Mouse (Mus musculus): ENCODE measurements at regions not wholly inside any gene's neighbourhood (a gene's known extent, or its start where the extent isn't known, plus 50 kb on each side); places are given as distances from the start of the nearest gene placed in this dataset.

DNA sequence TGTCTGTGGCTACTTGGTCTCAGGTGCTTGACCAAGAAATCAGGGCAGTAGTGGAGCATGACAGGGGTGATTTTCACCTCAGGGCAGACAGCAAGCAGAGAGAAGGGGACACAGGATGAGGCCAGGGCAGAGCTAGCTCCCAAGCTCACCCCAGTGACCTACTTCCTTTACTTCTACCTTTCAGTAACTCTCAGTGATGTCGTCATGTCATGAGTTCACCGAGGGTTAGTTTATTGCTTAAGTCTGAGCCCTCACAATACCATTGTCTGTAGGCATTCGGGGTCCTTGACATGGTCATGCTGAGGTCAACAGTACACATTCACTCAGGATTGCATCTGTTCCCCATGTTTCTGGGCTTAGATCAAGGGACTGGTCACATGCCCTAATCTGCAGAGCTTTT lies 108.5 kb downstream of the Cxcl12 start:
- no peak for DNase-seq (ENCODE audit: extremely low spot score, low read depth, low spot score)

DNA sequence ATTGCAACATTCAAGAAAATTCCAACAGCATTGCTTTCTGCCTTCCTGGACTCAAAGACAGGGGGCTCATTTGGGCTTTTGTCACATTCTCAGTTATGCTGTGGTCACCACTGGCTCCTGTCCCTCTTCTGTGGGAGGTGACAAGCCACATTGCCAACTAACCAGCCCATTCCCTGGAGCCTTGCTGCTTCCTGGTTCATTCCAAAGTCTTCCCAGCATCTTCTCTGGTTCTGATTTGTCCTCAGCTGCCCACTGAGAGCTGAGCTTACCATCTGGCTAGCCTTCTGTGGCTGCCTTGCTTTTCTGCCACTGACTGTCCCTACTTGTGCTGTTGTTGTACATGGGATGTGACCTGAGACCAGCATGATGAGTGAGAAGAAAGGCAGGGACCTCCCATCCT lies 111.0 kb downstream of the Cxcl12 start:
- no peak for DNase-seq (ENCODE audit: extremely low spot score, low read depth, low spot score)

DNA sequence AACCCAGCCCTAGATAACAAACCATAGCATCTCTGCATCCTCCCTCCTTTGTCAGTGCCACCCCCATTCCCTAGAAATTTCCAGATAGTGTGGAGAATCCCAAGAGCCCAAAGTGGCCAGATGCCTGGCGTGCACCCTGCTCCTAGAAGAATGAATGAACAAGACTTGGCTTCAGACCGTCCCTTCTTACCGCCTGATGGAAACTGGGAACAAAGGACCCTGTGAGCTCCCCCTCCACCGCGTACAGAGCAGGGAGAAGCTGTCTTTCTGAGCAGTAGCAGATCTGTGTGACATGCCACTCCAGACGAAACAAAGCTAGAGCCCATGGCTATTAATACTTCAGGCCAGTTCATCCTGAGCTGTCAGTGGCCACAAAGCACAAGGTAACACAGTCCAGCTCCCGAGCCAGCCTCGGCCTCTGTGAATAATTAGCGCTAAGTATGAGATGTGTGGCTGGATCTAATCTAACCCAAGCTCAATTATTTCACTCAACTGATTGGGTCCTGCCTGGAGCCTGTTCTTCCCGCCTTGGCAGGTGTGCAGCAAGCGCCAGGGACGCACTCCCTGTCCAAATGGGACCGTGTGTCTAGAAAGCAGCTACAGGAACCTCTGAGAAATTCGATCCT lies 111.6 kb downstream of the Cxcl12 start:
- no peak for DNase-seq (ENCODE audit: extremely low spot score, low read depth, low spot score)

DNA sequence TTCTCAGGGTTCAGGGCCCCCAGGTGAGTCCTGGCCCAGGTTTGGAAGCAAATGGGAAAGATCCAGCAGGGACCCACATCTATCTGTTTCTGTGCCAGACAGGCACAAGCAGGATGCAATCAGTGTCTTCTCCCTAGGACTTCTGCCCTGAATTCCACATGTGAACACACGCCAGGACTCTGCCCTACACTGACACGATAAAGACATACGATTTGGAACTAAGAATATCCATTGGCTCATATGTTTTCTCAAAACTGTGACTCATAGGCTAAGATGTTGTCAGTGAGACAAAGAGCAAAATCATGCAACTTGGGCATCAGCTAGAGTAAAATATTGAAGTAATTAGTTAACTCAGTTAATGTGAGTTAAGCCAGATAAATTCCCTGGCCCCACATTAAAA lies 112.6 kb downstream of the Cxcl12 start:
- no peak for DNase-seq (ENCODE audit: extremely low spot score, low read depth, low spot score)

DNA sequence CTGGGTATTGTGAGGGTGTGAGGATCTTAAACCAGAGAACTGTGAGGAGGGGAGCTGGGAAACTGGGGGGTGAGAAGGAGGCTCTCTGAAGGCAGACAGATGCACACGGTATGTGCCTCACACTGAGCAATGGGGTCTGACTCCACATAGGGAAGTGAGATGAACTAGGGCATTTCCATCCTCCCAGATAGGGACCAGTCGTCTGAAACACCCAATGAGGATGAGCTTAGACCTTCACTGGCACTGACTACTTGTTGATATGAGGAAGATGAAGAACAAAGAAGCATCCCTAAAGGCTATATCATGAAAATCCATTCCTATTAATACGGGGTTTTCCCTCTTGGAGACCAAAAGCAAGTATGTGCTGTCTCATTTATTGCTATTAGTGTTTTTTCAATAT lies 115.3 kb downstream of the Cxcl12 start:
- DNase-seq (ENCODE audit: extremely low spot score, low read depth, low spot score) = no peak

DNA sequence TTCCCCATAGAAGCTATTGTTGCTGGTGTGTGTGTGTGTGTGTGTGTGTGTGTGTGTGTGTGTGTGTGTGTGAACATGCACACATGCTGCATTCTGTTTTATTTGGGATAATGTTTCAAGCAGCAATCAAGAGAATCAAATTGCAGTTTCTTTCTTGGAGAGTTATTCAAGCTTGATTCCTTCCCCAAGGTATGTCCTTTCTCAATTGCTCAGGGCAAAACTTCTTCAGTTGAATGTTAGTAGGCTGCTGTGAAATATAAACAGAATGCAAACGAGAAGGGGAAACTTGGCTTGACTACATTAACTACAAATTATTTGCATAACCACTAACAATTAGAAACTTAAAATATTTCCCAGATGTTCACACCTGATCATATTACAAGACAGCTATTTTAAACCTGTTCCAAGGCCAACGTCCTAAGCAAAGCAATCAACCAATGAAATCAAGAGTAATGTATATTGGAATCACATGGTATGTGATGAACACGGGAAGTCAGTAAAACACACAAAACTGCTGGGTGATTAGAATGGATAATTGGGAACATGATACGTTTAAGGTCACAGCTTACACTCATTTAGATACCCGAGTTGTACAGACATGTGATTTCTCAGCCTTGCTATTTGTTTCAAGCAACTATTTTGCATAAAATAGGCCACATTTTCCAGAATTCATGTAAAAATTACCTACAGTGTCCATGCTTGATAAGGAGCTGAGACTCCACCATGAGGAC lies 116.2 kb downstream of the Cxcl12 start:
- no peak for DNase-seq (ENCODE audit: extremely low spot score, low read depth, low spot score)

DNA sequence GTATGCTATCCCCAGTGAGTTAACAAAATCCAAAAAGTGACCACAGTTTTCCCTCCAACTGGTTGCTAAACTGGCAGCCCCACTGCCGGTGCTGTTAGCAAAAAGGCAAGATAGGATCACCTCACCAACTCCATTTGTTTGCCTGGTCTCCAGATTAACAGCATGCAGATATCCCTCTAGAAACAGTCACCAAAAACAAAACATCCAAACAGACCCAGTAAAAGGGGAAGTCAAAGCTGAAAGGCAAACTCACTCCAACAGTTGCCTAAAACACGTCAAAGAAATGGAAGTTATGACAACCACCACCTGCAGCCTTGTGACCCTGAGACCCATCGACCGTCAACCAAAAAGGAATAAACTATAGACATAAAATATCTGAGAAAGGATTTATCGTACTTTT lies 119.1 kb downstream of the Cxcl12 start:
- no peak for DNase-seq (ENCODE audit: extremely low spot score, low read depth, low spot score)

DNA sequence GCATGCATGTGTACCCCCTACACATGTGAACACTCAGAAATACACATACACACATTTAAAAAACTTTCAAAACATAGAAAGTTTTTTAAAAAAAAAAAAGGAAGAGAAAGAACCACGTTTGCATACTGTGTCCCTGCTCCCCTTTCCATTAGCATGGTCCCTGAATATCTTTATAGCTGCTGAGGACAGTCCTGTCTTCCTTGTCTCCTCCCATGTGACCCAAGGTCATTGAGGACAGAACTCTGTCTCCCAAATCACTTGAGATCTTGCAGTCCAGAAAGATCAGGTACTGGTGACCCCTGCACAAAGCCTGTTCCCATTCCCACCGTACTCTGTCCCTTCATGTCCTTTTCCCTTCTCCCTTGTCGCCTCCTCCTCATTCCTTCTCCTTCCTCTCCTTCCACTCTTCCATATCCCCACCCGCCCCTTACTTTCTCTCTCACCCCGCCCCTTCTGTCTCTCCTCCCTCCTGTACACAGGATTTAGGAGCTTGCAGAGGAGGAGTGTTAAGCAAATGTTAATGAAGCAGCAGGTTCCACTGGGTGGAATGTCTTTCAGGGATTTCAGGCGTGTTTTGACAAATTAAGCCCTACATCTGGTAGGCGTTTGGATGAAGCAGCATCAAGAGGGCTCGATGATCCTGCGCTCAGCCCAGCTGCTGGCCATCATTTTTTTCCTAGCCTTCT lies 125.6 kb downstream of the Cxcl12 start:
- no peak for DNase-seq (ENCODE audit: extremely low spot score, low read depth, low spot score)

DNA sequence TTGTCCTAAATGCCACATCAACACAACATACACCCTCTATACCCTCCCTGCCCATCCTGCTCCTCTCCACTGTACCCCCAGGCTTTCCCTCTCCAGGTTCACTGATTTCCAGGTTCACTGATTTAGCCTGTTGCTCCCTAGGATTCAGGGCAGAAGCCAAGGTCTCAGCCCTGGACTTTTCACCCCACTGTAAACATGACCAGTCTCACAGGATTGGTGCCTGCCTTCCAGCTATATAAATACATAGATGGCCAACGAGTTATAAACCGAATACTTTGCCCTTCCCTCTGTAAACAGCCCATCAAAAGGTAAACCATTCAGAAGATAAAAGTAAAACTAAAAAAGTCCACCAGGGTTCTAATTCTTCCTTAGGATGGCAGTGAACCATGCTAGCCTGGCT lies 129.6 kb downstream of the Cxcl12 start:
- DNase-seq (ENCODE audit: extremely low spot score, low read depth, low spot score) = no peak

DNA sequence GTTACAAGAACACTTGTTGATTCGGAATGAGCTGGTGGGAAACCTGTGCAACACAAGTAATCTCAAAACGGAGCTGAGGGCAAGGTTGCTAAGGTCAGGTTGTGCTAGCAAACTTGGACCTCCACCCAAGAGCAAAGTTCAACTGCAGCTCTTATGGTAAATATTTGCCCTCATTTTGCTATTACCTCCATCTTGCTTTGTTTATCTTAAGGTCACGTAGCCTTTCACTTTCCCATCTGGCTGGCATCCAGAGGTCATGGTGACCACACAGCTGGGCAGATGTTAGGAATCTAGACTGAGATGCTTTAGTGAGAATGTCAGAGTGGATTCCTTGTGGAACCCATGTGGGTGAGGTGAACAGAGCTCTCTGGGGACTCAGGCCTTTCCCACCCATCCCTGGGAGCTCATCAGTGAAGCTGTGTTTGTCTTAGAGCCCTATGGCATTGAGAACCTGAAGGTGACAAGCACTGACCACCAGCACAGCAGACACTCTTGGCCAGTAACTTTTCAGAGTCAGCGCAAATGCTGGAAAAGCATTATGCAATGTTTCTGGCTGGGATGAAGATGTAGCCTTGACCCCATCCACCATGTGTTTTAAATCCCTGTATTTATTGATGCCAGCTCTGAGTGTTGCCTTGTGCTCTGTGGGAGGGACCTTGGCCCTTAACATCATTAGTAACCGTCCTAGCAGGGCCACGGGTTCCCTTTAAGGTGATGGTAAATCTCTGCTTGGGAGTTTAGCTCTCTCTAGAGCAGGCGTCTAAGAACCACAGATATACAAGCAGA lies 131.4 kb downstream of the Cxcl12 start:
- DNase-seq (ENCODE audit: extremely low spot score, low read depth, low spot score) = no peak

DNA sequence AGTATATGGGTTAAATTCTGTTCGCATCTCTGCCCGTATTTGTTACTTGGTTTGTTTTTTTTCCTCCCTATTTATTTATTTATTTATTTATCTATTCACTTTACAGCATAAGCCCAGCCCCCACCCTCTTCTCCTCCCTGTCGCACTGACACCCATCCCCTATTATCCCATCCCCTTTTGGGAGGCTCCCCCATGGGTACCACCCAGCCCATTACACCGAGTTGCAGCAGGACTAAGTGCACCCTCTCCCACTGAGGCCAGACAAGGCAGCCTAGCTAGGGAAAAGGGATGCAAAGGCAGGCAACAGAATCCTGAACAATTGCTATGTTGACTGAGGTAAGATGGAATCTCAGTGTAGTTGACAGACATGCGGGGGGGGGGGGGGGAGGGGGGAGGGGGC lies 135.0 kb downstream of the Cxcl12 start:
- DNase-seq (ENCODE audit: extremely low spot score, low read depth, low spot score) = no peak

DNA sequence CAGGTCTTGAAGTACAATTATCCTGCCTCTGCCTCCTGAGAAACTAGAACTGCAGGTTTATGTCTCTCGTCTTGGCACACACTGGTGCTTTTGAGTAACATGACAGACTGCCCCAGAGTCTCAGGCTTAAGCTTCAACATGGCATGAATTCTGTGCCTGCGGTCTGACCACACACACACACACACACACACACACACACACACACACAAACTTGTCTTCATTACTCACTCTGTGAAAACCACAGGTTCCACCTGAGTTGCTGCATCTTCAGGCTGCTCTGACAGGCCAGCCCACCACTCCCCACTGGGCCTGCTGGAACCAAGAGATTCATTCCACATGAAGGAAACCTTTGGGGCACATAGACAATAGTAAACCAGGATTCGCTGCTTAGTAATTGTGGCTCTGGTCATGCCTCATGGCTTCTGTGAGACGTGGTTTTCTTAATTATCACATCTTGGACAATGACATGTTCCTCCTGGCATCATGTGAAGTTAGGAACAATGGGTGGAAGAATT lies 137.5 kb downstream of the Cxcl12 start:
- DNase-seq (ENCODE audit: extremely low spot score, low read depth, low spot score) = no peak

DNA sequence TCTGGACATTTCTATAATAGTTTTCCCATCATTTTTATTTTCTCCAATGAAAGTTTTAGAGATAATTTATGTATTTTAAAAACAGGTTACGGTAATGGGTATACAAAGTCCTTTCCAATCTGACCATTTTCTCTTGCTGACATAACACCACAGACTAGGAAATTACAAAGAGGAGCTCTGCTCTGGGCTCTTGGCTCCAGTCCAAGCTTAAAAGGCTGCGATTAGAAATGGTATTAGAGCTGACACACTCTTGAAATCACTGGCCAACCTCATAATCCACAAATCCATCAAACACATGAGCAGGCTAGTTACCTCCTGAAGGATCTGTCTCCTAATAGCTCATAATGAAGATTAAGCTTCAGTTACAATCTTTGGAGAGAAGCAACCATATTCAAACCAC lies 140.3 kb downstream of the Cxcl12 start:
- DNase-seq (ENCODE audit: extremely low spot score, low read depth, low spot score) = no peak

DNA sequence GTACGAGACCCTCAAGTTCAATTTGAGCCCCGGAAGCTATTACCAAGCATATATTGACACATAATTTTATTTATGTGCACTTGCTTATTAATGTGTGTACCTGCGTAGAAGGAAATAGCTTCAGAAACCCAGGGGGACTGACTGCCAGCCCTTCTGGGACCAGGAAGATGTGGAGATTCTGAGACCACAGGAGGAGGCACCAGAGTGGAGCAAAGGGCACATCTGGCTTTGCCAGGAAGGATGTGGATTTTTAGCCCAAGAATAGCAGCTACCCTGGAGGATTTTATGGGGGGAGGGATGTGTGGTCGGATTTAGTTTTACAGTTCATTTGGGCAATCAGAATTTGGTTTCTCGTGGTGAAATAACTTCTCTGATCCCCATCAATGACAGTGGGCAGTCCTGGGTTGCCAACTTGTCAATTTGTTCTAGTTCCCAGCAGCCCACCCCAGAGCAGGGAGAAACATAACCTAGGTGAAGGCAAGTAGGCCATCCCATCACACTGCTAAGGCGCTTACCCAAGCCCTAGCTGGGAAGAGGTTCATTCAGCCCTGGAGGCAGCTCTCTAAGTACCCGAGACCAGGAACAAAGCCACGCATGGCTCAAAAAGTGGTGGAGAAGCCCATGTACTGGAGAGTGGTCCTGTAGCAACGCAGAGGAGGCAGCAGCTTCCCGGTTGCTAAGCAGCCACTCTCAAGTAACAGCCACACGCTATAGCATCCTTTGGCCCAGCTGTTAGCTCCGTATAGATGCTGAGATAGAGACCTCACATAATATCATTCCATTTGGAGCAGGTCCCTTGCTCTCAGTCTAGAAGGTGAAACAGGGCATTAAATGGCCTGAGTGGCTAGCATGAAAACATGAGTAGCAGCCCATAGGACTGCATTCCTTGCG lies 144.8 kb downstream of the Cxcl12 start:
- no peak for DNase-seq (ENCODE audit: extremely low spot score, low read depth, low spot score)

DNA sequence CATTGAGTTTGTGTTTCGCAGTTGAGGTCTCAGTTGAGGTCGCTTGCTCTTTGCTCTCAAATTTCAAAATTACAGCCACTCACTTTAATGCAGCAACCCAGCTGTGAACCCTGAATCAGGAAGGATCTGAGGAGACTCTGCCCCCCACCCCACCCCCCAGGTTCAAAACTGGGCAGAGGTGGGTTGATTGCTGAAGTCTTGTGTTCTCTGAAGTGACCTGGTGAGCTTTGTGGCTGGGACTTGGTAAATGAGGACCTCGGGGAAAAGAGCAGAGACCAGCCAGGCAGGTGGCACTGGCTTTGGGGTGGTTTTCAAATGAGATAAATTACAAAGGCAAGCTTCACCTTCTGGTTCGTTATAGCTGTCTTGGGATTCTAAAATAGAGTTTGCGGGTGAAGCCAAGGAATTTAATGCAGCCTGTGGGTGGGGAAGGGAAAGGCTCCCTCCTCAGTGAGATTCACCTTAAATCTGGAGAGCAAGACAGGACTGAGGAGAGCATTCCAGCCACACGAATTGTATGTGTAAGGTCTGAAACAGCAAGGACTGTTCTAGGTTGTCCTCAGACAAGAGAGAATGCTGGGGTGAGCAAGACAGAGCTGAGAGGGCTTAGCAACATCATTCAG lies 145.7 kb downstream of the Cxcl12 start:
- no peak for DNase-seq (ENCODE audit: extremely low spot score, low read depth, low spot score)

DNA sequence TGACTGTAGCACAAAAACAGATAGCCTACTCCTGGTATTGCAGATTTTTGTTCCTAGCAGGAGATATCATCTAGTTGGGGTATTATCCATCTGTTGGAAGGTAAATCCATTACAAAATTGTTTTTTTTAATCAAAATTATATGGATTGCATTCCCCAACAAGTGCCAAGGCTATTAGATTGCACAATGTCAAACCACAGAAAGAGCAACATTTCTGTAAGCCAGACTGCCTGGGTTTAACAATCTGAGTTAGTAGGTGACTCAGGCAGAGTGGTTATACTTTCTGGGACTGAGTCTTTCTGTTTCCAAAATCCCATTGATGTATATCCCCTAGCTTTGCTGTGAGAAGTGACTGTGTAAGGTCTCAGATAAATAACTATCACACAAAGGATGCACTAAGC lies 155.0 kb downstream of the Cxcl12 start:
- DNase-seq (ENCODE audit: extremely low spot score, low read depth, low spot score) = no peak

DNA sequence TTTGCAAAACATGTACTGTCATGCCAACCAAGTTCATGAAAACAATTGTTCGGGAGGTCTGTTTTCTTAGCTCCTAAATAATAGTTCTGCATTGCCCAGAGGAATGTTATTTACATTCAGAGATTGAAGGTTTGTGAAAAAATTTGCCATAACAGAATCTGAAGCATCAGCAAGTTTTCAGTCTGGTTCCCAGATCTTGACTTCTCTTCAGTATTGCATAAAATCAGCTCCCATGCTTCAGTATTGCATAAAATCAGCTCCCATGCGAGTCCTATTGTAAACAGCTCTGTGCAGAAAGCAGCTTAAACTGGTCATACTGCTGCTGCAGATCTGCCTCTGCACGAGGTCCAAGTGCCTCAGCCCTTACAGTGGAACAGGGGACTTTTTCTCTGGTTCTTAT lies 155.5 kb downstream of the Cxcl12 start:
- DNase-seq (ENCODE audit: extremely low spot score, low read depth, low spot score) = no peak

DNA sequence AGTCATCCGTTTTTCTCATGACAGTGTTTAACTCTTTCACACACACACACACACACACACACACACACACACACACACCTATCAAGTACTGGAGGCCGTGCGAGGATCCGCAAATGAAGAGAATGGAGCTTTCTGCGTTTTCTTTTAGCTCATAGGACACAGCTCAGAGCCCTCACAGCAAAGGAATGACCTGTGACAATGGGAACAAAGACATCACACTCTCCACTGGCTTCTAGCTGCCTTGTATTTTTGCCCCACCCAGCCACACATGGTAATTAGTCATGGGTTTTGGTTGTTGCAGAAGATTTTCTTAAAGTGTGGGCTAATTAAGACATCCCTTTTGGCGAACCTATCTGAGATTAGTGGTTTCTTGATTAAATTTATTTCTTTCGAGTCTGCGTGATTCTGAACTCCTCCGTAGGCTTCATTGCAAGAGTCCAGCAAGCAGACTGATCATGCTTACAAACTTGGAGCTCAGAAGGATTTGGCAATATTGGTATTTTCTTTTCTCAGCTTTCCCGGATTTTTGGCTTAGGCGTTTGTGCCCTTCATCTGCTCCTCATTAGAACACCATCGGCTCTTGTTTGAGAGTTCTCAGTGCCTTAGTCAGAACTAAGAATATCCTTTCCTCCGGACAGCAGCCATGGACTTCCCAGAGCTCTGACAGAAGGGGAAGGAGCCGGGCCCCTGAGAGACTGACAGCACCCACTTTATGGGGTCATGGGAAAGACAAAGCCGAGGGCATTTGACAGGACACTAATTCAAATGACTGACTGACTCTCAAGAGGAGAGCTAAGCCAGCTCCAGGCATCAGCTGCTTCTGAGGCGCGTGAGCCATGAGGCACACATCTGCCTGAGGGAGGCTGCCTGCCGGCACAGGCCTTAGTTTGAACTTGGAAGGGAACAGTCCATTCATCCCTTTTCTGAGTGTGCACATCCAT lies 158.8 kb downstream of the Cxcl12 start:
- no peak for DNase-seq (ENCODE audit: extremely low spot score, low read depth, low spot score)
